Mouse (Mus musculus) lung, postnatal 0 days (tissue): ENCODE measurements around the gene Mrps18b.

Experiments used
- CTCF ChIP-seq: IDR thresholded peaks from 2 replicates; pipeline ENCODE4 v1.5.1; 2016; ENCODE audit warnings: antibody characterized with exemption, mild to moderate bottlenecking
- EP300 ChIP-seq: IDR thresholded peaks from 2 replicates; pipeline ENCODE4 v1.6.1; 2016; ENCODE audit warnings: antibody characterized with exemption, mild to moderate bottlenecking, control low read depth

- no peak for TF ChIP-seq CTCF
- TF ChIP-seq EP300, result no peak
Observed at GRCm38 (mm10) chr17:35900636-35901035, 15.6 kb downstream of the Mrps18b start.
